Mouse (Mus musculus) limb, embryonic 12.5 days (tissue): ENCODE results near the gene Arl15. TPM values are rescaled to one million over a fixed set of nuclear protein-coding genes. Genes with fewer than 3 reads are reported as not detected.
A peak's percentile ranks its signal among the peaks of the same experiment; 100 is the strongest.
"Not testable (repeated sequence)": the region's sequence is repeated elsewhere in the genome, so short reads cannot be mapped to it uniquely, and the experiment has no call there.

ENCODE experiments used
- ATAC-seq: fragments of 200-750 bp; cut with Nextera tagmentation; 2 replicates; pipeline ENCODE4 v1.8.0; 2017; ENCODE audit warnings: low read depth, moderate TSS enrichment; ENCODE audit not compliant: insufficient number of reproducible peaks, insufficient read depth, low FRiP score, low TSS enrichment
- H3K27ac ChIP-seq: fragments of 300-500 bp; sonication (generic); 2 replicates; pipeline ENCODE4 v1.5.1; 2016; ENCODE audit warnings: mild to moderate bottlenecking, moderate library complexity
- H3K27me3 ChIP-seq: fragments of 300-500 bp; sonication (generic); 2 replicates; pipeline ENCODE4 v1.6.1; 2016; ENCODE audit warnings: mild to moderate bottlenecking, moderate library complexity
- H3K36me3 ChIP-seq: fragments of 300-500 bp; sonication (generic); 2 replicates; pipeline ENCODE4 v1.6.1; 2016; ENCODE audit warnings: mild to moderate bottlenecking, moderate library complexity
- H3K4me1 ChIP-seq: fragments of 300-500 bp; sonication (generic); replicated peaks from 2 replicates; pipeline ENCODE4 v1.6.1; 2016
- H3K4me2 ChIP-seq: fragments of 300-500 bp; sonication (generic); 2 replicates; pipeline ENCODE4 v1.6.1; 2016; ENCODE audit warnings: mild to moderate bottlenecking, moderate library complexity
- H3K4me3 ChIP-seq: fragments of 300-500 bp; sonication (generic); replicated peaks from 2 replicates; pipeline ENCODE4 v1.5.1; 2016; ENCODE audit warnings: mild to moderate bottlenecking
- H3K9ac ChIP-seq: fragments of 300-500 bp; sonication (generic); replicated peaks from 2 replicates; pipeline ENCODE4 v1.6.1; 2016; ENCODE audit warnings: mild to moderate bottlenecking, moderate library complexity
- H3K9me3 ChIP-seq: fragments of 300-500 bp; sonication (generic); 2 replicates; pipeline ENCODE4 v1.6.1; 2016; ENCODE audit warnings: mild to moderate bottlenecking, moderate library complexity
- WGBS: fragments of 180-500 bp; shearing (Covaris S2); methylation state at CpG from one replicate; pipeline ENCODE4 v1.1.7; 2016; 5-methylcytosine and 5-hydroxymethylcytosine counted together
- polyA plus RNA-seq: library from polyadenylated mRNA; unstranded; fragments of >200 nt; fragmentation: Nextera tagmentation; extraction: Ambion mirVana; gene quantifications from 2 replicates; pipeline ENCODE4 v1.2.1, GENCODE M21; 2016

Arl15 gene
- polyA plus RNA-seq, 1 experiment from 2014 or later = 17.4 TPM

DNA sequence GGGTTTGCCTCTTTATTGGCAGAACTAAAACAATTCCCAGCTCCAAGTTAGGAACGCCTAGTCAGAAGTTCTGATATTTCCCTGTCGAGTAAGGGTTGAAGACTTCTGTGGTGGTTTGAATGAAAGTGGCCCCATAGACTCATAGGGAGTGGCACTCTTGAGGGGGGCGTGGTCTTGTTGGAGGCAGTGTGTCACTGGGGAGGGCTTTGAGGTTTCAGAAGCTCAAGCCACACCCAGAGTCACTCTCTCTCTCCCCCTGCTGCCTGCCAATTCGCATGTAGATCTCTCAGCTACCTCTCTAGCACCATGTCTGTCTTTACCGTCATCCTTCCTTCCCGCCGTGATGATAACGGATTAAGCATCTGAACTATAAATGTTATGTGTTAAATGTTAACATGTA, 19.5 kb upstream of the Arl15 start:
- Histone ChIP-seq H3K9me3 (0 out of 2 replicates have a peak, but pooled peaks cover 2% of the 10 kb centered on the region), H3K4me3 (no peak overlapping the region), H3K27me3 (no peaks in the 10 kb centered on the region), H3K4me2 (0 out of 2 replicates have a peak overlapping the region, but pooled peaks have one; percentile 35), H3K36me3 (no peaks in the 10 kb centered on the region), H3K27ac (peak overlapping the region; percentile 86), H3K9ac (no peak overlapping the region), H3K4me1 (peaks cover 31% of the 10 kb centered on the region)
- 0 out of 2 replicates have a peak, but pooled peaks have one; percentile 17 for ATAC-seq
- 65% methylated on average over 8 of the region's 8 CpGs for WGBS

DNA sequence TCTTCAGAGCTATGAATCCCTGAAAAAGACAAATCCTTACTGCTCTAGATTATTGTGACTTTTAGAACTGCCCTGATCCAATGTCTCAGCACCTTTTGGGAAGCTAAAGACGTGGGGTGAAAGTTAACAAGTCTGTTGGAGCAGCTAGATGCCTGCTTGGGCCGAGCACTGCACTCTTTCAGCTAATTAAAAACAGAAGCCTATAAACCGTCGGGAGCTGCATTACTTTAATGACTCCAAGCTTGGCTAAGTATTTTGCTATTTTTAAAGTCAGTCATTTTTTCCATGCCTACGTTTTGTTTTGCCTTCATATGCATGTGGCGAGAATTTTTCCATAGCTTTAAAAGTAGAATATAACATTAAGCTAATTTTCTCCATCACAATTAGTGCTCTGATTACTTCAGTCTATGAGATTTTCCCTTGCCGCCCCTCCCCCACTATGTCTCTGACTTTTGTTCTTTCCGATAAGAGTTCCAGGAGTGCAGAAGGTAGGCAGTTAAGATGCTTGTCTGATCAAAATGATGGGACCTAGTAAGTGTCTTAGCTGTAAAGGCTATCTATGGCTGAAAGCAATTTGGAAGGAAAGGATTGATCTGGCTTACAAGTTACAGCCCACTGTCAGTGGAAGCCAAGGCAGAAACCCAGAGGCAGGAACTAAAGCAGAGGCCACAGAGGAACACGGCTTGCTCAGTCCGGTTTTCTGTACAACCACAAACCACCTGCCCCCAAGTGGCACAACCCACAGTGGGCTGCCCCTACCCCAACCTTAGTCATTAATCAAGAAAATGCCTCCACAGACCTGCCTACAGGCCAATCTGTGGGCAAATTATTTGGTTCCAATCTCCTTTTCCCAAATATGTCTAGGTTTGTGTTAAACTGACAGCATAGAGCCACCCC, 18.8 kb upstream of the Arl15 start:
- H3K27ac ChIP-seq = peak overlapping the region; percentile 86
- H3K27me3 ChIP-seq = no peaks in the 10 kb centered on the region
- H3K4me3 ChIP-seq = no peak overlapping the region
- H3K9ac ChIP-seq = no peak overlapping the region
- 16% methylated on average over 10 of the region's 10 CpGs for WGBS
- H3K4me1 ChIP-seq = peaks cover 38% of the 10 kb centered on the region
- ATAC-seq = peak; percentile 74; the same call in 1 of the 2 replicates
- peak overlapping the region; percentile 35 for H3K4me2 ChIP-seq
- 0 out of 2 replicates have a peak, but pooled peaks cover 2% of the 10 kb centered on the region for H3K9me3 ChIP-seq
- no peaks in the 10 kb centered on the region for H3K36me3 ChIP-seq

DNA sequence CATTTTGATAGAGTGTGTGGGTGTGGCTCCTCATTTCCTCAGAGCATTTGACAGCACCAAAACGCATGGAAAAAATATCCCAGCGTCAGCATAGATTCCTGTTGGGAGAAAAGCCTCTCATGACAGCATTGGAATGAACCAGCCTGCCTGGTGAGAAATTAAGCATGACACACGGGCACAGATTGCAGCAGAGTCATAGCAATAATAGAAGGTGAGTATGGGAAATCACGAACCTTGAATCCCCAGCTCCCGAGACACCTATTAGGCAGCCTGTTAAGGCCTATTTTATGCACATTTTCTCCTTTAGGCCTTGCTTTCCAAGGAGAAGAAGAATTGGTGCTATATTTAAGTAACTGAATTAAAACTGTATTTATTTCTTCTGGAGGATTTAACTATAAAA, 8.5 kb upstream of the Arl15 start:
- H3K4me1 ChIP-seq = peaks cover 11% of the 10 kb centered on the region; the same call in 1 of the 2 replicates
- 68% methylated on average over 5 of the region's 5 CpGs for WGBS
- no peaks in the 10 kb centered on the region for H3K36me3 ChIP-seq
- no peak overlapping the region for H3K9ac ChIP-seq
- H3K27ac ChIP-seq = no peak overlapping the region; the same call in 1 of the 2 replicates
- H3K4me2 ChIP-seq = no peak overlapping the region
- H3K4me3 ChIP-seq = no peak overlapping the region
- no peak for ATAC-seq
- no peaks in the 10 kb centered on the region for H3K9me3 ChIP-seq
- no peaks in the 10 kb centered on the region for H3K27me3 ChIP-seq

- WGBS = 65% methylated on average over 8 of the region's 8 CpGs
- Histone ChIP-seq H3K9ac (no peak overlapping the region), H3K9me3 (no peaks in the 10 kb centered on the region), H3K4me1 (peaks cover 11% of the 10 kb centered on the region; the same call in 1 of the 2 replicates), H3K27me3 (no peaks in the 10 kb centered on the region), H3K4me2 (no peak overlapping the region), H3K27ac (no peak overlapping the region), H3K36me3 (no peaks in the 10 kb centered on the region), H3K4me3 (no peak overlapping the region)
- ATAC-seq = no peak
Measured at GRCm38 (mm10) chr13:113787136-113787535, 7.2 kb upstream of the Arl15 start.

GRCm38 (mm10) chr13:113790016-113790415, 4.3 kb upstream of the Arl15 start:
- H3K27me3 ChIP-seq, H3K9me3 ChIP-seq, H3K9ac ChIP-seq, H3K36me3 ChIP-seq, H3K27ac ChIP-seq, H3K4me3 ChIP-seq, H3K4me2 ChIP-seq, ATAC-seq: not testable (repeated sequence)
- WGBS = 95% methylated on average over 3 of the region's 3 CpGs
- H3K4me1 ChIP-seq = peaks cover 11% of the 10 kb centered on the region; the same call in 1 of the 2 replicates

DNA sequence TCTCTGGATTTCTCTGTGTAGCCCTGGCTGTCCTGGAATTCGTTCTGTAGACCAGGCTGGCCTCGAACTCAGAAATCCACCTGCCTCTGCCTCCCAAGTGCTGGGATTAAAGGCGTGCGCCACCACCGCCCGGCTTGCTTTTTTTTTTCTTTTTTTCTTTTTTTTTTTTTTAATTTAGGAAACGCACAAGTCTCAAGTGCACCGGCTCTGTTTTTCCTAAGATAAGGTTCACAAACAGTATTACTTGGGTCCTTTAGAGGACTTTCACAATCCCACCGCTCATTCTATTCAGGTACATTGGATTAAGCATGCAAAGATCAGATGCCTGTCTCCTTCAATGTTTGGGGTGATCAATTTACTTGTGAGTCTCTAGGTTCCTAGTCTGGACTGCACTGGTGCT, 668 bp upstream of the Arl15 start:
- H3K4me3 ChIP-seq = peak overlapping the region; percentile 80
- ATAC-seq = no peak
- H3K4me1 ChIP-seq = peaks cover 20% of the 10 kb centered on the region
- H3K9me3 ChIP-seq = no peaks in the 10 kb centered on the region
- WGBS = 75% methylated on average over 9 of the region's 9 CpGs
- peak overlapping the region; percentile 61 for H3K4me2 ChIP-seq
- H3K36me3 ChIP-seq = no peaks in the 10 kb centered on the region
- no peaks in the 10 kb centered on the region for H3K27me3 ChIP-seq
- peak overlapping the region; percentile 94 for H3K27ac ChIP-seq
- peak overlapping the region; percentile 73 for H3K9ac ChIP-seq

- Histone ChIP-seq H3K36me3 (no peaks in the 10 kb centered on the region), H3K27me3 (no peaks in the 10 kb centered on the region), H3K4me2 (peak overlapping the region; percentile 62), H3K27ac (peak overlapping the region; percentile 94), H3K4me1 (peaks cover 20% of the 10 kb centered on the region), H3K9me3 (no peaks in the 10 kb centered on the region), H3K9ac (peak overlapping the region; percentile 95), H3K4me3 (peak overlapping the region; percentile 80)
- WGBS = 2% methylated on average over 52 of the region's 52 CpGs
- ATAC-seq = peak; percentile 35
Measured at GRCm38 (mm10) chr13:113794705-113795655, 675 bp downstream of the Arl15 start.

DNA sequence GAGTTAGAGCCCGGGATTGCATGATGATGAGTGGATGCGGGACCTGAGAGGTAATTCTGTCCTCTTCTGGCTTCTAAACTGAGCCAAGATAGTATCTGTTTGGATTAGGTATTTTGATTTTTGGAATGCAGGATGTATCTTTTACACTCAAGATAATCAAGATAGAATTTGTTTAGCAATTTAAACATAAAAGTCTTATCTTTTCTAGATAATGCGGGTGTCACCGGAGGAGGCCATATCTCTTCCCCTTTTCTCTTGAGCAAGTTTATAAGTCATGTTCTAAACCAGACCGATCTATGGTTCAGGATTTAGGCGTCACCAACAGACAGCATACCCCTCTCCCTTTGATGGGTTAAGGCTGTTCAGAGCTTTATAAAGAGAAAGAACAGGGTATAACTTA, 3.1 kb downstream of the Arl15 start:
- 91% methylated on average over 6 of the region's 6 CpGs for WGBS
- H3K27ac ChIP-seq = no peak overlapping the region
- no peaks in the 10 kb centered on the region for H3K27me3 ChIP-seq
- H3K9me3 ChIP-seq = no peaks in the 10 kb centered on the region
- H3K4me1 ChIP-seq = peaks cover 26% of the 10 kb centered on the region
- H3K4me3 ChIP-seq = no peak overlapping the region
- H3K4me2 ChIP-seq = no peak overlapping the region
- ATAC-seq = no peak
- H3K9ac ChIP-seq = no peak overlapping the region
- H3K36me3 ChIP-seq = no peaks in the 10 kb centered on the region; the same call in 1 of the 2 replicates

DNA sequence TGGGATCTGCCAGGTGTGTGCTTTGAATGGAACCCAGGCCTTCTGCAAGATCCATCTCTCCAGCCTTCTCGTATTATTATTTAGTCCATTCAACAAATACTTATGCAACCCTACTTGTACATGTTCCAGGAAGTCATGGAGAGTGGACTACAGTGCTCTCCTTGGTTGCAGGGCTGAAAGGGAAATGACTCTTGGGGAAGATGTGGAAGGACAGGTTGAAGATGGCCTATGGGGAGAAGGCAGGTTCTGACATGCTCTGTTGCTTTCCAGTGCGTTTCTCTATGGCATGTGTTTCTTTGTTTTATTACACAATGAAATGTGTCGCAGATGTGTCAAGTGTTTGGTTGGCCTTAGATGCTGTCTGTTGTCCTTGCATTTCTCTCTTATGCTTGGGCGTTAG, 5.1 kb downstream of the Arl15 start:
- Histone ChIP-seq H3K36me3 (no peaks in the 10 kb centered on the region; the same call in 1 of the 2 replicates), H3K4me2 (no peak overlapping the region), H3K4me1 (peaks cover 26% of the 10 kb centered on the region), H3K27me3 (no peaks in the 10 kb centered on the region), H3K9ac (no peak overlapping the region), H3K4me3 (no peak overlapping the region), H3K27ac (no peak overlapping the region), H3K9me3 (no peaks in the 10 kb centered on the region)
- no peak for ATAC-seq
- WGBS = 85% methylated on average over 4 of the region's 4 CpGs

DNA sequence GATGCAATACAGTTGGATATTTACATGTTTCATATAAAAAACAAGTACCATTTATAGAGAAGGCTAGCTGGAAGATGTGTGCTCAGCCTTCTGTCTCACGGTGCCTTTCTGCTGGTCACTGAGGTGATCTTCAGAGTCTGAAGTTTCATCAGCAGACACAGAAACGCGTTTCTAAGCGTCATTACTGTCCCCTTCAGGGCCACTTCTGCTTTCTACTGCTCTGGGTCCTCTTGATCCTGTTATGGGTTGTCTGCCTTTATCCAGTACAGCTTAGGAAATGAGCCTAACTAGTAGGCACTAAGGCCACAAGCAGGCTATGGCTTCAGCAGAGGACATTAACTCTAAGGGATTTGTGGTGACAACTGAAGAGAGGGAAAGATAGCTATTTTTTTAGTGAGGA, 5.9 kb downstream of the Arl15 start:
- no peak overlapping the region for H3K4me2 ChIP-seq
- H3K27me3 ChIP-seq = no peaks in the 10 kb centered on the region
- no peak overlapping the region for H3K27ac ChIP-seq
- 93% methylated on average over 4 of the region's 4 CpGs for WGBS
- no peak overlapping the region for H3K9ac ChIP-seq
- no peaks in the 10 kb centered on the region; the same call in 1 of the 2 replicates for H3K36me3 ChIP-seq
- no peak overlapping the region for H3K4me3 ChIP-seq
- no peak for ATAC-seq
- H3K4me1 ChIP-seq = peaks cover 26% of the 10 kb centered on the region
- no peaks in the 10 kb centered on the region for H3K9me3 ChIP-seq

- no peaks in the 10 kb centered on the region; the same call in 1 of the 2 replicates for H3K36me3 ChIP-seq
- no peak overlapping the region for H3K9ac ChIP-seq
- peaks cover 7% of the 10 kb centered on the region; the same call in 1 of the 2 replicates for H3K4me1 ChIP-seq
- no peaks in the 10 kb centered on the region for H3K9me3 ChIP-seq
- H3K4me3 ChIP-seq = no peak overlapping the region
- ATAC-seq = no peak
- H3K4me2 ChIP-seq = no peak overlapping the region
- H3K27ac ChIP-seq = no peak overlapping the region
- 91% methylated on average over 9 of the region's 9 CpGs for WGBS
- no peaks in the 10 kb centered on the region for H3K27me3 ChIP-seq
Measured at GRCm38 (mm10) chr13:113802571-113802970, 8.3 kb downstream of the Arl15 start.
